In genomic region chr4:124570977-124571376, GRCm38 (mm10) we compare ENCODE assay signal across 10 mouse cellular contexts. TPM values are rescaled to one million over a fixed set of nuclear protein-coding genes. Genes with fewer than 3 reads are reported as not detected.
A peak's percentile ranks its signal among the peaks of the same experiment; 100 is the strongest.
DNase-seq lines count a peak whose midpoint lies in the region; ATAC-seq lines count a peak whose summit lies in the region.
"Had no signal": no experiment of that assay in that cellular context is flagged by ENCODE, and none has a peak within 500 bp of the region (broad histone marks: within the 10 kb centered on the region; RNA-seq: fewer than 3 reads in every experiment).

No protein-coding gene starts in this region.

- intact Hi-C loops in left cerebral cortex, postnatal 14 days (cut with DNase I) = no loop called here

- WGBS in heart, embryonic 12.5 days = 33% methylated on average over 9 of the region's 9 CpGs
- 39% methylated on average over 9 of the region's 9 CpGs for WGBS in lung, embryonic 15.5 days

- H3K4me1 ChIP-seq in heart, embryonic 12.5 days (replicated peaks) = peaks cover 44% of the 10 kb centered on the region
- peaks cover 14% of the 10 kb centered on the region for H3K4me1 ChIP-seq in lung, embryonic 15.5 days

- no peaks in the 10 kb centered on the region for H3K9me3 ChIP-seq in heart, embryonic 12.5 days (replicated peaks)
- no peaks in the 10 kb centered on the region for H3K9me3 ChIP-seq in lung, embryonic 15.5 days

- DNase-seq in cerebellum, postnatal 10 days = peak; percentile 36 to 45
- DNase-seq in cerebellum, postnatal 4 days (ENCODE audit: low spot score in 2 of 2) = no peak
- DNase-seq in adrenal gland, adult 2 months = peak; percentile 84
- no peak for DNase-seq in left cerebral cortex, postnatal 14 days (ENCODE audit: low spot score in 2 of 2)
- no peak for DNase-seq in embryo, embryonic 10 days (ENCODE audit: low spot score)

- peak overlapping the region; percentile 76 for H3K27ac ChIP-seq in heart, embryonic 12.5 days (ENCODE audit: poor library complexity, severe bottlenecking)
- H3K27ac ChIP-seq in lung, embryonic 15.5 days = no peak overlapping the region

- peak overlapping the region; percentile 4; the same call in 1 of the 2 replicates for H3K4me3 ChIP-seq in heart, embryonic 12.5 days
- H3K4me3 ChIP-seq in lung, embryonic 15.5 days = no peak overlapping the region

- H3K9ac ChIP-seq in heart, embryonic 12.5 days = no peak overlapping the region
- no peak overlapping the region for H3K9ac ChIP-seq in lung, embryonic 15.5 days

- no peaks in the 10 kb centered on the region for H3K36me3 ChIP-seq in heart, embryonic 12.5 days
- H3K36me3 ChIP-seq in lung, embryonic 15.5 days = no peaks in the 10 kb centered on the region

- ATAC-seq in heart, embryonic 12.5 days (ENCODE audit: insufficient number of reproducible peaks, low FRiP score) = peak; percentile 57; the same call in 1 of the 2 replicates
- ATAC-seq in lung, embryonic 15.5 days (ENCODE audit: borderline replicate concordance, extremely low read depth, low FRiP score, low TSS enrichment) = peak; percentile 25; the same call in 1 of the 2 replicates
- ATAC-seq in erythroblast, adult 5-6 weeks (replicated peaks; ENCODE audit: low FRiP score, poor library complexity, severe bottlenecking) = no peak

- H3K4me2 ChIP-seq in heart, embryonic 12.5 days = peak overlapping the region; percentile 45
- no peak overlapping the region for H3K4me2 ChIP-seq in lung, embryonic 15.5 days

- H3K27me3 ChIP-seq in heart, embryonic 12.5 days (replicated peaks) = peaks cover 69% of the 10 kb centered on the region
- H3K27me3 ChIP-seq in lung, embryonic 15.5 days = peaks cover 64% of the 10 kb centered on the region

RNA-seq across cellular contexts. Expression of gene 3100002H09Rik, which starts 39.6 kb away (rescaled TPM):
- not detected for total RNA-seq in adrenal gland, adult 2 months (2021)
- not detected in 2 replicates for polyA plus RNA-seq in adrenal gland, adult 2 months (2012; rRNA removed)
- polyA plus RNA-seq in heart, embryonic 12.5 days (2016; fragmentation: Nextera tagmentation; extraction: Ambion mirVana) = not detected in 2 replicates
- not detected in 2 replicates for polyA plus RNA-seq in lung, embryonic 15.5 days (2015; fragmentation: Nextera tagmentation; extraction: Ambion mirVana)
- total RNA-seq in erythroblast, adult 5-6 weeks (2015; ENCODE audit: low replicate concordance) = not detected in 2 replicates
- total RNA-seq in erythroblast, adult 5-6 weeks (2017; ENCODE audit: low replicate concordance) = not detected in 2 replicates
- total RNA-seq in left cerebral cortex, postnatal 14 days (2021) = under 1 TPM; 0.40 to 0.55 TPM
- total RNA-seq: neutrophil, adult 5-6 weeks had no signal
- polyA plus RNA-seq: large intestine, adult 2 months had no signal

Comparison
In these comparisons a context has a peak if more than half of its experiments do, and no peak if none do; other contexts are left out.
1. DNase-seq: peak in cerebellum, postnatal 10 days (2 of 2) and adrenal gland, adult 2 months (single experiment); none in cerebellum, postnatal 4 days (0 of 2), left cerebral cortex, postnatal 14 days (0 of 2) and embryo, embryonic 10 days (single experiment).